Mouse (Mus musculus) olfactory bulb, adult 2 months (tissue): ENCODE measurements at regions not wholly inside any gene's neighbourhood (a gene's known extent, or its start where the extent isn't known, plus 50 kb on each side); places are given as distances from the start of the nearest gene placed in this dataset.

Experiments used
- H3K27ac ChIP-seq: fragments of 200-500 bp; 2 replicates; pipeline ENCODE4 v1.5.1; 2012; ENCODE audit warnings: low read depth, low read length; ENCODE audit not compliant: insufficient read depth
- H3K4me1 ChIP-seq: fragments of 200-500 bp; 2 replicates; pipeline ENCODE4 v1.6.1; 2012; ENCODE audit warnings: low read length; ENCODE audit not compliant: control insufficient read depth, insufficient read depth
- H3K4me3 ChIP-seq: fragments of 200-500 bp; 2 replicates; pipeline ENCODE4 v1.5.1; 2012; ENCODE audit warnings: mild to moderate bottlenecking, low read depth, low read length, moderate library complexity; ENCODE audit not compliant: insufficient read depth
- CTCF ChIP-seq: fragments of 200-500 bp; IDR thresholded peaks from 2 replicates; pipeline ENCODE4 v1.5.1; 2012; ENCODE audit warnings: low read depth, mild to moderate bottlenecking, low read length, moderate library complexity; ENCODE audit not compliant: insufficient read depth
- POLR2A ChIP-seq: fragments of 200-500 bp; IDR thresholded peaks from 2 replicates; pipeline ENCODE4 v1.6.1; 2012; ENCODE audit warnings: mild to moderate bottlenecking, low read depth, low read length, moderate library complexity; ENCODE audit not compliant: insufficient read depth
- WGBS: fragments of 180-500 bp; shearing (Covaris S2); methylation state at CpG from one replicate; pipeline ENCODE4 v1.1.7; 2018; 5-methylcytosine and 5-hydroxymethylcytosine counted together

DNA sequence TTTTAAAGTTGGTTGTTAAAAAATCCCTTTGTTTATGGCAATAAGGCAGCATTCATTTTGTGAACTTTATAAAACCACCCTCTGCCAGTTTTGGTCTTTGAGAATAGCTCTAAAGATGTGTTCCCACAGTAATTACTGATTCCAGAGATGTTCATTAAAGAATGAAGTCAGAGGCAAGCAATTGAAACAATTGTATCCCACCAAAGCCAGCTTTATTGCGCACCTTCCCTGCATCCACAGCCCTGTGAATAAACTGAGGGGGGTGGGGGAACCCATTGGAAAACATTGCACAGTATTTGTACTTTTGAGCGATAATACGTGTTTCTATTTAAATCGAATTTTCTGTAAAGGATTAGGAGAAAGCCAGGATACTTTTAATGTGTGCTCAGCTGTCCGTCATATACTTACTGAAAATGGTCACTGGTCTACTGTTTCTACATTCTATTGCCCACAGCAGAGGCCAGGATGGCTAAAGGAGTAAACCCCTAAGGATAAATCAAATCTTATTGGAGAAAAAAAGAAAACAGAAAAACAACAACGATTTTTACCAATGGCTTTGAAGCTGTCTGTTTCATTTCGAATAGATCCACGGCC, 278.3 kb downstream of the Usp25 start:
- Histone ChIP-seq H3K27ac (peak overlapping the region; percentile 67), H3K4me1 (no peaks in the 10 kb centered on the region), H3K4me3 (no peak overlapping the region)
- no peak for TF ChIP-seq POLR2A
- no peak for TF ChIP-seq CTCF
- 26% methylated on average over 8 of the region's 8 CpGs for WGBS

DNA sequence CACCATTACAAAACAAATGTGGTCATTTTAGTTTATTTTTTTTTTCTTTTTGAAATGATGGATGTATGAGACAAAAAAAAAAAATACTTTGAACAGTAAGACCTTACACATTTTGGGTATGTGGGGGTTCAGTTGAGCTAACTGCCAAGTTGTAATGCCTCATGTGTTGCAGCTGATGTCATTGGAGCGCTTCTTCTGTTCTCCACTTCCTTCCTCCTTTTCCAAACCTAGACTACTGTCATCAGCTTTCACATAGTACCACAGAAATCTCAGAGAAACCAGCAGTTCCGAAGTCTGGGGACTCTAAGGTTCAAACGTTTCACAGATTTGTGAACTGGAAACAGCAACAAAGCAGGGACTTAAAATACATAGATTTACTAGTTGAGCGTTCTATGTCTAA, 270.7 kb downstream of the Usp25 start:
- WGBS, result 88% methylated on average over 4 of the region's 4 CpGs
- Histone ChIP-seq H3K27ac (no peak overlapping the region), H3K4me3 (no peak overlapping the region), H3K4me1 (no peaks in the 10 kb centered on the region)
- TF ChIP-seq POLR2A, result no peak
- TF ChIP-seq CTCF, result no peak

GRCm38 (mm10) chr16:77279916-77280315, 266.4 kb downstream of the Usp25 start:
- no peaks in the 10 kb centered on the region for H3K4me1 ChIP-seq
- 80% methylated on average over 4 of the region's 4 CpGs for WGBS
- no peak overlapping the region for H3K4me3 ChIP-seq
- no peak overlapping the region for H3K27ac ChIP-seq
- no peak for TF ChIP-seq CTCF
- no peak for TF ChIP-seq POLR2A

DNA sequence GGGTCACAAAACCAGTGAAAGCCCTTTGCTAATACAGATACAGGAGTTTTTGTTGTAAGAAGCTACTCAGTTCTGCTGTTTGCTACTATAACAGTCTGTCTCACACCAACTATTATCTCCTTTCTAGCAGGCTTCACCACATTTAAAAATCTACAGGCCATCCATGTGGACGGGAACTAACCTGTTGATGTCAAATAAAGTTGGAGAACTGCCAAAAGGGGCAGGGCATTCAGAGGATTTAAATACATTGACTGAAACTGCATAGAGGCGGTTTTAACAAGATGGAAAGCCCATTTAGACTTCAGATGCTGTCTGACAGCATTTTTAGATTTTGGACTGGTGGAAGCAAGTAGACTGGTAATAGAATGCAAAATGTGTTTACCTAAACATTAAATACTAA, 266.0 kb downstream of the Usp25 start:
- 88% methylated on average over 2 of the region's 2 CpGs for WGBS
- Histone ChIP-seq H3K4me1 (no peaks in the 10 kb centered on the region), H3K4me3 (no peak overlapping the region), H3K27ac (no peak overlapping the region)
- TF ChIP-seq CTCF, result no peak
- TF ChIP-seq POLR2A, result no peak

- no peak overlapping the region for H3K27ac ChIP-seq
- WGBS, result 84% methylated on average over 3 of the region's 3 CpGs
- H3K4me3 ChIP-seq, result no peak overlapping the region
- no peaks in the 10 kb centered on the region for H3K4me1 ChIP-seq
- TF ChIP-seq POLR2A (no peak), CTCF (no peak)
Observed at GRCm38 (mm10) chr16:77273306-77273705, 259.8 kb downstream of the Usp25 start.

DNA sequence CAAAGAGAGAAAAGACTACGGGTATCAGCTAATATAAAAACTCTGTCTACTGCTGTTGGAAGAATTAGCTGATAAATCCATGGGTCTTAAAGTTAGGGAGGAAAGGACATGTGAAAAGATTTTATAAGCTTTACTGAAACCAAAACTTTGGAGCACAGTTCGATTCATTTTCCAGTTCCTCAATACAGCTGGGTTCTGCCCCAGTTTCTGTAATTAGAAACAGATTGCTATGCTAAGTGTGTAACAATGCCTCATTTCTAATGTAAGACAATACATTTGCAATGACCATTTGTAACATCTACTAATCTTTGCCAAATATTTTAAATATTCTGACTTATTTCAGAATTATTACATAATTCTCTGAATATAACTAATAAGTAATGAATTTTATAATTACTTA, 255.4 kb downstream of the Usp25 start:
- Histone ChIP-seq H3K4me1 (no peaks in the 10 kb centered on the region), H3K27ac (no peak overlapping the region), H3K4me3 (no peak overlapping the region)
- TF ChIP-seq POLR2A (no peak), CTCF (no peak)
- 67% methylated on average over 2 of the region's 2 CpGs for WGBS

DNA sequence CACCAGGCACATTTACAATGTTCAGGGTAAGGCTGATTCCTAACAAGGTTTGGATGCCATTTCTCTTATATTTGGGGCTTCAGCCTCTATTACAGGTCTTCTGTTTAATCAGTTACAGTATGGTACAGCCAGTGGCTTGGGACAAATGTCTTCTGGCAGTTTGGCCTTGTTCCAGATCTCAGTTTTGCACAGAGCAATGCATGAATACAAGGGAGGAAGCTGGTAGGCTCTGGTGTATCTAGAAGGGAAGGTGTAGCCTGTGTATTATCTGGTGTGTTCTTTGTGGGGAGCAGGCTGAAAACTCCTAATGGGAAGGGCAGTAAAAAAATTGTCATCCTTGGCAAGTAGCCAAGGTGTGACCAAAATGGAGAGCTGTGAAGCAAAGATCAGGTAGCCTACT, 254.2 kb downstream of the Usp25 start:
- no peak for TF ChIP-seq POLR2A
- no peak for TF ChIP-seq CTCF
- H3K4me3 ChIP-seq, result no peak overlapping the region
- H3K4me1 ChIP-seq, result no peaks in the 10 kb centered on the region
- no peak overlapping the region for H3K27ac ChIP-seq

- 13% methylated on average over 3 of the region's 3 CpGs for WGBS
- Histone ChIP-seq H3K4me1 (no peaks in the 10 kb centered on the region), H3K27ac (no peak overlapping the region), H3K4me3 (no peak overlapping the region)
- no peak for TF ChIP-seq POLR2A
- TF ChIP-seq CTCF, result no peak
Observed at GRCm38 (mm10) chr16:77252349-77252748, 238.8 kb downstream of the Usp25 start.

DNA sequence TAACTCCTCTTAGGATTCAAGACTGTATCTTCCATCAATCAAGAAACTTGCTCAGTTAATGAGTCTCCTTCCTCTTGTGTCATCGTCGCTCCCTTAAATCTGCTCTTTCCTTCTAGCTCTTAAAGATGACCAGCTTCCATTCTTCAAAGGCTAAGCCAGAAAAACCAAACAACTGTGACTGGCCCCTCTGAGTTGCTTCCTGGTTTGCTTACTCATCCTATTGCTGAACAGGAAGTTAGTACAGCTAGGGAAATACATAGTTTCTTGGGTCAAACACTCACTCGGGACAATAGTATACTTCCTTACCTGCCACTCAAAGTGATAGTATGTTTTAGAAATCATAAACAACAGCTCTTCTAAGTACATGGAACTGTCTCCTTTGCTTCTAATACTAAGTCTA, 237.9 kb downstream of the Usp25 start:
- H3K4me3 ChIP-seq, result no peak overlapping the region
- 78% methylated on average over 3 of the region's 3 CpGs for whole genome bisulfite sequencing
- no peaks in the 10 kb centered on the region for H3K4me1 ChIP-seq
- H3K27ac ChIP-seq, result no peak overlapping the region
- TF ChIP-seq POLR2A, result no peak
- TF ChIP-seq CTCF, result no peak

DNA sequence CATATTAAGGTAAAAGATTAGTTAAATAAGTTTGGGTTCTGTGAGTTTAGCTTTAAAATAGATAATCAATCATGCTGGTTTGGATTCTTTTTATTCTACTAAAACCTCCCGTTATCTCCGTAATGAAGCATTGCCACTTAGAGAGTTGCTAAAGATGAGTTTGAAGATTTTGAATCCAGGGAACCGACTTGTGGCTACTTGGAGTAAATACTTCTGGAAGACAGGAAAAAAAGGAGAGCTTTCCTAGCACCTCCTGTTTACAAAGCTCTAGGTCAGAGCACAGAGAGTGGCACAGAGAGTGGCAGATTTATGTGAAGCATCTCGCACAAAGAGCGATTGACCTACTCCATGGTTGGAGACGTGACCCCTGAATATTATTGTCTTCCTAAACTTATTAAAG, 227.4 kb downstream of the Usp25 start:
- H3K4me1 ChIP-seq, result no peaks in the 10 kb centered on the region
- no peak overlapping the region for H3K27ac ChIP-seq
- H3K4me3 ChIP-seq, result no peak overlapping the region
- TF ChIP-seq CTCF (no peak), POLR2A (no peak)
- 93% methylated on average over 6 of the region's 6 CpGs for WGBS
